ENCODE assay signal across 19 mouse cellular contexts in the genomic region with DNA sequence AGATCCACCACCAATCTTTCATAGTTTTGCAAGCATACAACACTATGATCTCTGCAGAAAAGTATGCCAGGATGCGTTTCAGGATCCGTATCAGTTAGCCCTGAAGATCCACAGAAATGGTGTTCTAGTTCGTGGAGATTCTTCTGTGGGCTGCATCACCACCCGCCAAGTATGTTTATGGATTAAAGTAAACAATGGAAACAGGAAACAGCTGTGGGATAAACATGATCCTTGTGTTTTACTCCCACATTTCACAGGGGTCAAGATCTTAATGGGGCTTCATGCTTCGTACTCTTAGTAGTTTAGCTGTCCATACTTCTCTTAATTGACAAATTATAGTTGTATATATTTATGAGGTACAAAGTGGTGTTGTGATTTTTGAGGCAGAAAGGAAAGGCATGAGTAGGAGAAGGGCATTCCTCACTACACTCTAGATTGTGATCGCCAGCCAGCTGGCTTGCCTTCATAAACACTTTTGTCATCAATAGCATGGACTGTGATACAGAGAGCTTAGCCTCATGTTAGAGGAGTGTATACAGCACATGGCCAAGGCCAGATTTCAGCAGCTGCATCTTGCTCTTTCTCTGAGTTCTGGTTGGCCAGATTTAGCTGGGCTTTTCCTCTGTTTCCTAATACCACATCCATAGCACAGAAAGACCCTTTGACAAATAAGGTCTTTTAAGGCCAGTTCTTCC.
DNase-seq lines count a peak whose midpoint lies in the region; ATAC-seq and TF ChIP-seq lines count a peak whose summit lies in the region.
"Had no signal": no experiment of that assay in that cellular context is flagged by ENCODE, and none has a peak within 500 bp of the region (broad histone marks: within the 10 kb centered on the region; RNA-seq: fewer than 3 reads in every experiment).

No protein-coding gene starts in this region.

- no peak overlapping the region for H3K9ac ChIP-seq in kidney, embryonic 15.5 days
- H3K9ac ChIP-seq in intestine, embryonic 14.5 days (ENCODE audit: low read length), result no peak overlapping the region
- no peak overlapping the region for H3K9ac ChIP-seq in lung, postnatal 0 days (replicated peaks; ENCODE audit: low read depth)
- no peak overlapping the region for H3K9ac ChIP-seq in stomach, embryonic 15.5 days
- no peak overlapping the region for H3K9ac ChIP-seq in midbrain, embryonic 11.5 days (ENCODE audit: low read length)
- H3K9ac ChIP-seq: forebrain, postnatal 0 days; heart, embryonic 12.5 days; hindbrain, embryonic 14.5 days; limb, embryonic 15.5 days; midbrain, embryonic 12.5 days; neural tube, embryonic 15.5 days had no signal

- TF ChIP-seq CTCF in lung, postnatal 0 days (IDR thresholded peaks at IDR 0.05), result no peak

- no peak for DNase-seq in kidney, postnatal 14 days
- DNase-seq in intestine, embryonic 14.5 days (ENCODE audit: low spot score), result no peak
- DNase-seq in lung, postnatal 0 days (ENCODE audit: low spot score), result peak; percentile 83
- no peak for DNase-seq in midbrain, embryonic 11.5 days (ENCODE audit: low spot score, missing footprints)
- DNase-seq in cerebellum, adult 9-11 months, result no peak
- DNase-seq: cerebellum, postnatal 36 days; forebrain, postnatal 0 days; kidney, adult 18-20 months; right cerebral cortex, postnatal 4 days; thymus, adult 18-20 months had no signal

- TF ChIP-seq EP300 in lung, postnatal 0 days (IDR thresholded peaks at IDR 0.05), result peak; percentile 92

- peak; percentile 58; the same call in 1 of the 2 replicates for ATAC-seq in kidney, embryonic 15.5 days (replicated peaks; ENCODE audit: low FRiP score)
- no peak; the same call in 1 of the 2 replicates for ATAC-seq in intestine, embryonic 14.5 days (replicated peaks; ENCODE audit: low FRiP score, low TSS enrichment, low read depth)
- ATAC-seq in lung, postnatal 0 days, result peak; percentile 97
- ATAC-seq in stomach, embryonic 15.5 days (ENCODE audit: insufficient read depth, low FRiP score, low read depth), result peak; percentile 91
- ATAC-seq in midbrain, embryonic 11.5 days (ENCODE audit: low FRiP score), result no peak
- ATAC-seq: forebrain, postnatal 0 days had no signal

- H3K27ac ChIP-seq in kidney, embryonic 15.5 days, result no peak overlapping the region
- H3K27ac ChIP-seq in intestine, embryonic 14.5 days (ENCODE audit: low read depth), result peak overlapping the region; percentile 60
- H3K27ac ChIP-seq in lung, postnatal 0 days (ENCODE audit: low read length), result 0 out of 2 replicates have a peak overlapping the region, but pooled peaks have one; percentile 17
- peak overlapping the region; percentile 71; the same call in 1 of the 2 replicates for H3K27ac ChIP-seq in stomach, embryonic 15.5 days
- no peak overlapping the region for H3K27ac ChIP-seq in midbrain, embryonic 11.5 days (ENCODE audit: low read depth, low read length)
- H3K27ac ChIP-seq: hindbrain, embryonic 14.5 days; limb, embryonic 15.5 days; macrophage; midbrain, embryonic 12.5 days; neural tube, embryonic 15.5 days had no signal

- no peaks in the 10 kb centered on the region for H3K36me3 ChIP-seq in kidney, embryonic 15.5 days
- no peaks in the 10 kb centered on the region for H3K36me3 ChIP-seq in intestine, embryonic 14.5 days (ENCODE audit: control insufficient read depth, insufficient read depth, low read length)
- no peaks in the 10 kb centered on the region for H3K36me3 ChIP-seq in lung, postnatal 0 days (ENCODE audit: insufficient read depth, low read length)
- H3K36me3 ChIP-seq in stomach, embryonic 15.5 days, result no peaks in the 10 kb centered on the region
- H3K36me3 ChIP-seq in midbrain, embryonic 11.5 days (ENCODE audit: control insufficient read depth, insufficient read depth, low read length), result no peaks in the 10 kb centered on the region
- H3K36me3 ChIP-seq: heart, embryonic 12.5 days; limb, embryonic 15.5 days; midbrain, embryonic 12.5 days; neural tube, embryonic 15.5 days had no signal

- 0 out of 2 replicates have a peak, but pooled peaks cover 2% of the 10 kb centered on the region for H3K4me1 ChIP-seq in kidney, embryonic 15.5 days
- H3K4me1 ChIP-seq in intestine, embryonic 14.5 days (replicated peaks; ENCODE audit: control insufficient read depth, insufficient read depth, low read length), result peaks cover 5% of the 10 kb centered on the region
- no peaks in the 10 kb centered on the region for H3K4me1 ChIP-seq in lung, postnatal 0 days (ENCODE audit: insufficient read depth, low read depth, low read length)
- H3K4me1 ChIP-seq in stomach, embryonic 15.5 days, result no peaks in the 10 kb centered on the region; the same call in 1 of the 2 replicates
- H3K4me1 ChIP-seq in midbrain, embryonic 11.5 days (ENCODE audit: control insufficient read depth, insufficient read depth, low read length), result no peaks in the 10 kb centered on the region
- H3K4me1 ChIP-seq: limb, embryonic 15.5 days; midbrain, embryonic 12.5 days; neural tube, embryonic 15.5 days had no signal

- H3K9me3 ChIP-seq in kidney, embryonic 15.5 days (replicated peaks), result no peaks in the 10 kb centered on the region
- H3K9me3 ChIP-seq in intestine, embryonic 14.5 days (ENCODE audit: control insufficient read depth, low read length), result no peaks in the 10 kb centered on the region
- H3K9me3 ChIP-seq in lung, postnatal 0 days (ENCODE audit: low read length), result no peaks in the 10 kb centered on the region
- no peaks in the 10 kb centered on the region for H3K9me3 ChIP-seq in stomach, embryonic 15.5 days
- H3K9me3 ChIP-seq in midbrain, embryonic 11.5 days (ENCODE audit: control insufficient read depth, low read length), result no peaks in the 10 kb centered on the region
- H3K9me3 ChIP-seq: heart, embryonic 12.5 days; limb, embryonic 15.5 days; midbrain, embryonic 12.5 days; neural tube, embryonic 15.5 days had no signal

- no peak overlapping the region for H3K4me2 ChIP-seq in kidney, embryonic 15.5 days
- no peak overlapping the region for H3K4me2 ChIP-seq in intestine, embryonic 14.5 days (ENCODE audit: low read length)
- no peak overlapping the region for H3K4me2 ChIP-seq in lung, postnatal 0 days (replicated peaks; ENCODE audit: low read depth, low read length)
- no peak overlapping the region for H3K4me2 ChIP-seq in stomach, embryonic 15.5 days
- H3K4me2 ChIP-seq in midbrain, embryonic 11.5 days, result no peak overlapping the region
- H3K4me2 ChIP-seq: heart, embryonic 12.5 days; hindbrain, embryonic 14.5 days; limb, embryonic 15.5 days; midbrain, embryonic 12.5 days; neural tube, embryonic 15.5 days had no signal

- WGBS in kidney, embryonic 15.5 days, result 44% methylated on average over 6 of the region's 6 CpGs
- WGBS in intestine, embryonic 14.5 days, result 38% methylated on average over 6 of the region's 6 CpGs
- 35% methylated on average over 6 of the region's 6 CpGs for WGBS in lung, postnatal 0 days
- WGBS in stomach, embryonic 15.5 days, result 40% methylated on average over 6 of the region's 6 CpGs
- WGBS in midbrain, embryonic 11.5 days, result 85% methylated on average over 6 of the region's 6 CpGs

- no peaks in the 10 kb centered on the region for H3K27me3 ChIP-seq in kidney, embryonic 15.5 days
- no peaks in the 10 kb centered on the region for H3K27me3 ChIP-seq in intestine, embryonic 14.5 days (replicated peaks; ENCODE audit: control insufficient read depth, insufficient read depth, low read length)
- no peaks in the 10 kb centered on the region for H3K27me3 ChIP-seq in lung, postnatal 0 days (replicated peaks; ENCODE audit: insufficient read depth, low read length)
- no peaks in the 10 kb centered on the region for H3K27me3 ChIP-seq in stomach, embryonic 15.5 days (replicated peaks)
- H3K27me3 ChIP-seq in midbrain, embryonic 11.5 days (ENCODE audit: control insufficient read depth, insufficient read depth, low read length), result no peaks in the 10 kb centered on the region
- H3K27me3 ChIP-seq: CH12.LX; limb, embryonic 15.5 days; midbrain, embryonic 12.5 days; neural tube, embryonic 15.5 days had no signal

- no peak overlapping the region for H3K4me3 ChIP-seq in kidney, embryonic 15.5 days (replicated peaks)
- H3K4me3 ChIP-seq in intestine, embryonic 14.5 days (ENCODE audit: low read depth, low read length), result no peak overlapping the region
- H3K4me3 ChIP-seq in lung, postnatal 0 days (ENCODE audit: low read depth, low read length), result no peak overlapping the region
- no peak overlapping the region for H3K4me3 ChIP-seq in stomach, embryonic 15.5 days (replicated peaks)
- H3K4me3 ChIP-seq in midbrain, embryonic 11.5 days (ENCODE audit: low read depth, low read length), result no peak overlapping the region
- H3K4me3 ChIP-seq: heart, embryonic 12.5 days; limb, embryonic 15.5 days; midbrain, embryonic 12.5 days; neural tube, embryonic 15.5 days had no signal

Comparison
In these comparisons a context has a peak if more than half of its experiments do, and no peak if none do; other contexts are left out.
1. ATAC-seq: peak in kidney, embryonic 15.5 days (single experiment), lung, postnatal 0 days (single experiment) and stomach, embryonic 15.5 days (single experiment); none in intestine, embryonic 14.5 days (single experiment) and midbrain, embryonic 11.5 days (single experiment).
2. H3K27ac ChIP-seq: peak in intestine, embryonic 14.5 days (single experiment), lung, postnatal 0 days (single experiment) and stomach, embryonic 15.5 days (single experiment); none in kidney, embryonic 15.5 days (single experiment) and midbrain, embryonic 11.5 days (single experiment).